In the genomic region with DNA sequence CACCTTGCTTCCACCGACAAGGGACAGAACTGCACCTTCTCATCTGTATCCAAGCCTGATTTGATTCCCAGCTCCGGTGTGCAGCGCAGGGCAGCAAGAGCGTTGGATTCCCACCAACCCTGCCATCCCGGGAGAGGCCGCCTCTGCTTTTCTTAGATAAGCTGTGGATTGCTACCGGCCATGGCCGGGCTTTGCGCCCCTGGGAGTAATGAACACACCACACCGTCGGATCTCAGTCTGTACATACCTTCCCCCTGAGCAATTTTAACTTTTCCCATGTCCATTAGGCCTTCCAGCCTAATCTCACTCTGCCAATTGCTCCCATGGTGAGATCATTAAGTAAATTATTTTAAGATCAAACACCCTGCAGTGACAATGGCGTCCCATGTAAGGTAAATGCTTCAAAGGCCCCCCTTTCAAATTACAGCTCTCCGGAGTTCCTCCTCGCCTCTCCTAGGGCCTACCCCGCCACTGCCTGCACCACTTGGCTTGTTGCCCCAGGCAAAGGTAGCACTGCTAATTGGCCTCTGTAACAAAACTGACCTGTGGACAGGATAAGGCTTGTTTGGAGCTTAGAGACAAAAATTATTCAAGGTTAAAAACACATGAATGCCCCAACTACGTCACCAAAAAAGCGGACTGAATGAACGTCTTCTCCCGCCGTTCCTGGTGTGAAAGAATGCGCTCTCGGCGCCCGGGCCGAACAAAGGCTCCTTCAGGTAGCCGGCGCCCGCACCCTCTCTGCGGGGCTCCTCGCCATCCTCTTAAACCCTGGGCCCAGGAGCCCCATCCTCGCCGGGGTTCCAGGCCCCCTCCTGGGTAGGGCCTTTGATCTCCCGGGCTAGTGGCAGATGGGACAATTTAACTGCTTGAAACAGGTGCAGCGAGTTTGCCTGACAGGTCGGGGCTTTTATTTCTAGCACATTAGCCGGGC, we compare ENCODE assay signal across 8 mouse cellular contexts.
DNase-seq lines count a peak whose midpoint lies in the region; ATAC-seq and TF ChIP-seq lines count a peak whose summit lies in the region.
"Had no signal": no experiment of that assay in that cellular context is flagged by ENCODE, and none has a peak within 500 bp of the region (broad histone marks: within the 10 kb centered on the region; RNA-seq: fewer than 3 reads in every experiment).

No protein-coding gene starts in this region.

- WGBS in embryonic facial prominence, embryonic 15.5 days, result 5% methylated on average over 36 of the region's 36 CpGs
- 9% methylated on average over 36 of the region's 36 CpGs for WGBS in intestine, postnatal 0 days
- 4% methylated on average over 36 of the region's 36 CpGs for WGBS in midbrain, embryonic 11.5 days

- no peaks in the 10 kb centered on the region for H3K36me3 ChIP-seq in embryonic facial prominence, embryonic 15.5 days
- H3K36me3 ChIP-seq in intestine, postnatal 0 days (ENCODE audit: control insufficient read depth, insufficient read depth), result no peaks in the 10 kb centered on the region
- no peaks in the 10 kb centered on the region for H3K36me3 ChIP-seq in midbrain, embryonic 11.5 days (ENCODE audit: control insufficient read depth, insufficient read depth, low read length)

- H3K4me3 ChIP-seq in embryonic facial prominence, embryonic 15.5 days (replicated peaks), result peak overlapping the region; percentile 20
- H3K4me3 ChIP-seq in intestine, postnatal 0 days (ENCODE audit: low read depth, low read length), result peak overlapping the region; percentile 0; the same call in 1 of the 2 replicates
- H3K4me3 ChIP-seq in midbrain, embryonic 11.5 days (ENCODE audit: low read depth, low read length), result peak overlapping the region; percentile 1; the same call in 1 of the 2 replicates

- DNase-seq in midbrain, embryonic 11.5 days (ENCODE audit: low spot score, missing footprints), result peak; percentile 90
- no peak for DNase-seq in layer of hippocampus, postnatal 25 days (ENCODE audit: extremely low spot score in 1 of 2, low spot score in 1 of 2)
- DNase-seq in adrenal gland, postnatal 4 days (ENCODE audit: low spot score in 2 of 2), result no peak
- DNase-seq in layer of hippocampus, postnatal 10 days (ENCODE audit: low spot score in 2 of 2), result no peak

- peaks cover 9% of the 10 kb centered on the region; the same call in 1 of the 2 replicates for H3K4me1 ChIP-seq in embryonic facial prominence, embryonic 15.5 days
- H3K4me1 ChIP-seq in intestine, postnatal 0 days (replicated peaks; ENCODE audit: control insufficient read depth, insufficient read depth, low read length), result no peaks in the 10 kb centered on the region
- H3K4me1 ChIP-seq in midbrain, embryonic 11.5 days (ENCODE audit: control insufficient read depth, insufficient read depth, low read length), result peaks cover 6% of the 10 kb centered on the region; the same call in 1 of the 2 replicates

- no peak overlapping the region for H3K27ac ChIP-seq in embryonic facial prominence, embryonic 15.5 days (replicated peaks)
- no peak overlapping the region for H3K27ac ChIP-seq in intestine, postnatal 0 days (ENCODE audit: low read depth, low read length)
- H3K27ac ChIP-seq in midbrain, embryonic 11.5 days (ENCODE audit: low read depth, low read length), result no peak overlapping the region
- H3K27ac ChIP-seq: macrophage had no signal

- H3K4me2 ChIP-seq in embryonic facial prominence, embryonic 15.5 days (replicated peaks), result peak overlapping the region; percentile 35
- no peak overlapping the region for H3K4me2 ChIP-seq in intestine, postnatal 0 days (replicated peaks; ENCODE audit: low read depth)
- H3K4me2 ChIP-seq in midbrain, embryonic 11.5 days, result peak overlapping the region; percentile 44

- TF ChIP-seq CTCF in intestine, postnatal 0 days (IDR thresholded peaks at IDR 0.05; ENCODE audit: low read depth), result no peak

- no peaks in the 10 kb centered on the region for H3K9me3 ChIP-seq in embryonic facial prominence, embryonic 15.5 days (replicated peaks)
- H3K9me3 ChIP-seq in intestine, postnatal 0 days (ENCODE audit: control insufficient read depth), result no peaks in the 10 kb centered on the region
- no peaks in the 10 kb centered on the region for H3K9me3 ChIP-seq in midbrain, embryonic 11.5 days (ENCODE audit: control insufficient read depth, low read length)

- H3K27me3 ChIP-seq in embryonic facial prominence, embryonic 15.5 days, result peaks cover 38% of the 10 kb centered on the region
- peaks cover 21% of the 10 kb centered on the region for H3K27me3 ChIP-seq in intestine, postnatal 0 days (replicated peaks; ENCODE audit: control insufficient read depth, insufficient read depth, low read length)
- peaks cover 22% of the 10 kb centered on the region for H3K27me3 ChIP-seq in midbrain, embryonic 11.5 days (ENCODE audit: control insufficient read depth, insufficient read depth, low read length)

- 0 out of 2 replicates have a peak, but pooled peaks have one; percentile 32 for ATAC-seq in common myeloid progenitor, adult 5-6 weeks (replicated peaks; ENCODE audit: low read depth, poor library complexity, severe bottlenecking)
- 0 out of 2 replicates have a peak, but pooled peaks have one; percentile 48 for ATAC-seq in embryonic facial prominence, embryonic 15.5 days (ENCODE audit: insufficient number of reproducible peaks, low FRiP score, low TSS enrichment, low read depth)
- ATAC-seq in intestine, postnatal 0 days, result no peak
- peak; percentile 70 for ATAC-seq in midbrain, embryonic 11.5 days (ENCODE audit: low FRiP score)

- H3K9ac ChIP-seq in embryonic facial prominence, embryonic 15.5 days, result no peak overlapping the region
- no peak overlapping the region for H3K9ac ChIP-seq in intestine, postnatal 0 days (ENCODE audit: low read depth, low read length)
- 0 out of 2 replicates have a peak overlapping the region, but pooled peaks have one; percentile 34 for H3K9ac ChIP-seq in midbrain, embryonic 11.5 days (ENCODE audit: low read length)
